Mouse (Mus musculus) retina, adult 2 months (tissue): ENCODE data around the gene Pck1.

ENCODE experiments used
- DNase-seq: peaks from one replicate; pipeline ENCODE4 v3.0.0-alpha.2; 2012; ENCODE audit warnings: low read depth, low spot score

The Pck1 gene

DNA sequence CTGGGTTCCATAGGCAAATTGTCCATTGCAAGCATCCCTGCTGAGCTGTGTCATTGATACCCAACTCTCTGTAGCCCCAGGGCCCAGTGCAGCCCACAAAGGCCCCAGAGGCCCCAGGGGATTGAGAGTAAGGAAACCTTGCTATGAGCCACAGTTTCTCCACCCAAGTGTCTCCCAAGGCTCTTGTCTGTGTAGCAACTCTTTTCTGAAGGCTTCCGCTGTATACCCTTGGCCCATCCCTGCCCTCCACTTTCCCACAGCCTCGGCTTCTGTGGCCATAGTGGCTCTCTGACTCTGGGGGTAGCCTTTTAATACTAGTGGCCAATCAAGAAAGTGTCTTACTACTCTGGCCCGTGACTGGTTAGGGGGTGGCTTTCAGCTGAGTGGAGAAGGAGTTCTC is 50.9 kb downstream of the Pck1 start:
- DNase-seq = no peak

DNA sequence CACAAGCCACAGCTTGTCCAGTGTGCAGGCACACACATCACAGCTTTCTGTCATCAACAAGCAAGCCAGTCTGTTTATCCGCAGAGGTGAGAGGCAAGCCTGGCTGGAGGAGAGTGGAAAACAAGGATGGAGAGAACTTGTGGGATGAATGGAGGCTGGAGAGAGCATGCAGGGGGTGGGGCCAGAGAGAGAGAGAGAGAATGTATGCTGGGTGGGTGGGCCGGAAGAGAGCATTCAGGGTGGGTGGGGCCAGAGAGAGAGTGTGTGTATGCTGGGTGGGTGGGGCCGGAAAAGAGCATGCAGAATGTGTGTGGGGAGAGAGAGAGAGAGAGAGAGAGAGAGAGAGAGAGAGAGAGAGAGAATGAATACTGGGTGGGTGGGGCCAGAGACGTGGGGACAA is 51.8 kb downstream of the Pck1 start:
- no peak for DNase-seq

DNA sequence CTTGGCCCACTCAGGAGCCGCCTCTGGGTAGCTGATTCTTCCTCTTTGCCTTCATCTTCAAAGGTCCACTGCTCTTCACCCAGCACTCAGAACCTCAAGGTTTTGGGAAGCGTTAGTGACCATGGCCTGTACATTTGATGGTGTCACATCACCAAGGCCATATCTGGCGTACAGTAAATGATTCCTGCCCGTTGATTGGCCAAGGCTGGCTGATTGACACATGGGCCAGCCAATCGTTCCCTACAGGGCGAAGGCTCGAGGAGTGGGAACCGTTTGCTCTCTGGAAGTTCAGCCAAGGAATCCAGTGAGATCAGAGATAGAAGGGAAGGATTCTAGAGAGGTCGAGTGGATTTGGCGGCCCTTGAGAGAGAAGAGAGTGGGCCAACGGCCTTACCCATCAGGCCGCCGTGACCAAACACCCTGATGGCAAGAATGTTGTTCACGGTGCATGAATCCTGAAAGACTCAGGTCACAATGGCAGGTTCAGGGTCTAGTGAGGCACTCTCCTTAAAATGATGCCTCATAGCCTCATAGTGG is 52.8 kb downstream of the Pck1 start:
- DNase-seq = no peak

DNA sequence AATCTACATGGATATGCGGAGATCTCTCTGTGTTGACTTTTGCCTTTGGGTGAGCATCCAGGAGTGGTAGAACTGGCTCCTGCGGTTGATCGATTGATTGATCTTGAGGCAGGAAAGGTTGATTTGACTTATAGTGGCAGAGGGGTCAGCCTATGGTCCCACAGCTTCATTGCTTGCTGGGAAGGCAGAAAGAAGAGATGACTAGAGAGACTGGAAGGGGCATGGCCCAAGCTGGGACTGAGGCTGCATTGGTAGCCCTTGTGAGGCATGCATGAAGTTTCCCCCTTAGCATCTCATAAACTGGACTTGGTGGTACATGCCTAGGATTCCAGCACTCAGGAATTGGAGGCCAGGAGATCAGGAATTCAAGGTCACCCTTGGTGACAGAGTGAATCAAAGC is 54.2 kb downstream of the Pck1 start:
- DNase-seq = no peak
